Mouse (Mus musculus): ENCODE results near the gene Chid1. TPM values are rescaled to one million over a fixed set of nuclear protein-coding genes. Genes with fewer than 3 reads are reported as not detected.
A peak's percentile ranks its signal among the peaks of the same experiment; 100 is the strongest.
"Not testable (repeated sequence)": the region's sequence is repeated elsewhere in the genome, so short reads cannot be mapped to it uniquely, and the experiment has no call there.

Chid1 gene
- polyA plus RNA-seq, 1 experiment: 37.9 TPM

DNA sequence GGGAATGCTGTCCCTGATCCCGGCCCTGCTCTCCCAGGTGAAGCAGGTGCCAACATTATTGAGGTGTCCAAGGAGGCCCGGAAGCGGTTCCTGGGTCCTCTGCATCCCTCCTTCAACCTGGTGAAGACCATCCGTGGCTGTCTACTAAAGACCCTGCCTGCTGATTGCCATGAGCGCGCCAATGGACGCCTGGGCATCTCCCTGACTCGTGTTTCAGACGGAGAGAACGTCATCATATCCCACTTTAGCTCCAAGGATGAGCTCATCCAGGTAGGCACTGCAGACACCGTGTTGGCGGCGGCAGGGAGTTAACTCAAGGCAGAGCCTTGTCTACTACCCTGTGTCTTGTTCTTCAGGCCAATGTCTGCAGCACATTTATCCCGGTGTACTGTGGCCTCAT is 82.4 kb downstream of the Chid1 start:
- DNase-seq: peak; percentile 42 to 48
- Histone ChIP-seq H3K27me3 (ENCODE audit: control insufficient read depth, insufficient read depth, low read length) (no peaks in the 10 kb centered on the region), H3K27ac (ENCODE audit: insufficient read depth, low read length) (peak overlapping the region; percentile 91), H3K4me1 (ENCODE audit: control insufficient read depth, insufficient read depth, low read length) (peaks cover 58% of the 10 kb centered on the region), H3K4me3 (replicated peaks; ENCODE audit: insufficient read depth, low read depth, low read length) (no peak overlapping the region)
- TF ChIP-seq CTCF (IDR thresholded peaks at IDR 0.05; ENCODE audit: borderline replicate concordance, insufficient read depth, low read depth, low read length) (no peak), POLR2A (IDR thresholded peaks at IDR 0.05; ENCODE audit: borderline replicate concordance, insufficient read depth, low read length) (no peak)
- WGBS: 50% methylated on average over 14 of the region's 14 CpGs

DNA sequence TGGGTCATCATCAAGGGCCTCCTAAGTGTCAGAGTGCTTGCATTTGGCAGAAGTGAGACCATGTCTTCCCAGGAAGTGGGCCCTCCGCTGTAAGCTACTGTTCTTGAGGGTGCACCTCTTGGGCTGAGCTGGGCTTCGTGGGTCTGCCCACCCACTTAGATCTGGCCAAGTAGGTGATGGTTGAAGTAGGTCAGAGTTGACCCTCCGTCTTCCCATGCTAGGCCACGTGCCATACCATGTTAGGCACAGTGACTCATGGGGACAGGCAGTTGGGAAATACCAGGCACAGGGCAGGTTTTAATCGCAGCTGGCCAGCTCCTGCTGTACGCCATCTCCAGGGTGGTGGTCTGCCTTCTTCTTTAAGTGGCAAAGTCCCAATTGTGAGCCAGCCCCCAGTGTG is 82.9 kb downstream of the Chid1 start:
- H3K4me1 ChIP-seq (ENCODE audit: control insufficient read depth, insufficient read depth, low read length): peaks cover 55% of the 10 kb centered on the region
- TF ChIP-seq CTCF (IDR thresholded peaks at IDR 0.05; ENCODE audit: borderline replicate concordance, insufficient read depth, low read depth, low read length): no peak
- H3K4me3 ChIP-seq (replicated peaks; ENCODE audit: insufficient read depth, low read depth, low read length): peak overlapping the region; percentile 72
- WGBS: 62% methylated on average over 6 of the region's 6 CpGs
- DNase-seq: no peak
- peak overlapping the region; percentile 91 for H3K27ac ChIP-seq (ENCODE audit: insufficient read depth, low read length)
- H3K27me3 ChIP-seq (ENCODE audit: control insufficient read depth, insufficient read depth, low read length): no peaks in the 10 kb centered on the region

DNA sequence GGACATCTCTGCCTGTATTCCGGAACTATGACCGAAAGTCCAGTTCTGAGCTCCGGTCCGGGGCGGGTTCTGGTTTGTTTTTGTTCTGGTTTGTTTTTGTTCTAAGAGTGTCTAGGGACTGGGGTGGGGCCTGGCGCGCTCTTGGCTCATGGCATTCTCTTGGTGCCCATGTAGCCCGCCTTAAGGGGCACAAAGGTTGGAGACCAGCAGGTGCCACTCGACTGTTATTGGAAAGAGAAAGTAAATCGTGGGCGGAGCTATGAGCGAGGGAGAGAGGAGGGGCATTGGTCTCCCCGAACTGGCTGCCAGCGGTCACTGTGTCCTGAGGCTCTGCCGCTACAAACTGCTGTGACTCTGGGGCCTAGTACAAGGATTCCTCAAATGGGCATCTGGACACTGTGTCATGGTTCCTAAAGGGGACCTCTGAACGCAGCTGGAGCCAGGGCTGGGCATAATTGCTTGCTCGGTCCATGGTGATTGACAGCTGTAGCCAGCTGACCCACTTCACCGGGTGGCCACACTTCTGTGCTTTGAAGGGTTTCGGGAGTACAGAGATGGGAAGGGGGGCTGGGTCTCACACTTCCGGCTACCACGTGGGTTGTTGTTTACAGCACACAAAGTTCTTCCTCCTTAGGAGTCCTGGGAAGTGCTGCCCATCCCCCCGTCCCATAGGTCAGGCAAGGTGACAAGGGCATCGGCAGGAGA is 83.9 kb downstream of the Chid1 start:
- 1% methylated on average over 23 of the region's 23 CpGs for WGBS
- no peak for TF ChIP-seq CTCF (IDR thresholded peaks at IDR 0.05; ENCODE audit: borderline replicate concordance, insufficient read depth, low read depth, low read length)
- peak; percentile 35; the same call in 1 of the 2 replicates for TF ChIP-seq POLR2A (IDR thresholded peaks at IDR 0.05; ENCODE audit: borderline replicate concordance, insufficient read depth, low read length)
- peak; percentile 77 to 78 for DNase-seq

DNA sequence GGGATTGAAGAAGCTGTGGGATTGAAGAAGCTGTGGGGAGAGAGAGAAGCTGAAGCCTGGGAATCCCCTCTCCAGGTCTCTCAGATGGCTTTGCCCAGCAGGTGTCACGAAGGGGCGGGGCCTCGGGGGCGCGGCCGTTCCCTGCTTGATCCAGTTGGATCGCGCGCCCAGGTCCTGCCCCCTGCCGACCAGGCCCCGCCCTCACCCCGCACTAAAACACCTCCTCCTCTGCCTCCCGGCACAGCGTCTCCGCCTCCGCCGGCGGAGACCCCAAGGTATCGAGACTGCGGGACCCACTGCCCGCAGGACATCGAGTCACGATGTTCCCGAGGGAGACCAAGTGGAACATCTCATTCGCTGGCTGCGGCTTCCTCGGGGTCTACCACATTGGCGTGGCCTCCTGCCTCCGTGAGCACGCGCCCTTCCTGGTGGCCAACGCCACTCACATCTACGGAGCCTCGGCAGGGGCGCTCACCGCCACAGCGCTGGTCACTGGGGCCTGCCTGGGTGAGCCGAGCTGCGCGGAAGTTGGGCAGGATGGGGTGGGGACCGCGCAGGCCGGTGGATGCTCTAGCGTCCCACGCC is 84.6 kb downstream of the Chid1 start, which contains the start of gene Pnpla2:
Gene Pnpla2 (plus strand): TSS at position 232 of the 585 bp plus-strand sequence.
- TF ChIP-seq POLR2A (IDR thresholded peaks at IDR 0.05; ENCODE audit: borderline replicate concordance, insufficient read depth, low read length): peak; percentile 75
- TF ChIP-seq CTCF (IDR thresholded peaks at IDR 0.05; ENCODE audit: borderline replicate concordance, insufficient read depth, low read depth, low read length): no peak
- DNase-seq: peak; percentile 89 to 90
- no peaks in the 10 kb centered on the region for H3K27me3 ChIP-seq (ENCODE audit: control insufficient read depth, insufficient read depth, low read length)
- H3K27ac ChIP-seq (ENCODE audit: insufficient read depth, low read length): peak within 1 kb of the TSS; percentile 91
- under 1% methylated on average over 45 of the region's 45 CpGs for WGBS
- H3K4me3 ChIP-seq (replicated peaks; ENCODE audit: insufficient read depth, low read depth, low read length): peak within 1 kb of the TSS; percentile 72
- peaks cover 45% of the 10 kb centered on the region for H3K4me1 ChIP-seq (ENCODE audit: control insufficient read depth, insufficient read depth, low read length)

More for the DNA sequence above, 83.9 kb downstream of the Chid1 start:
- Histone ChIP-seq H3K27me3 (ENCODE audit: control insufficient read depth, insufficient read depth, low read length) (no peaks in the 10 kb centered on the region), H3K4me3 (replicated peaks; ENCODE audit: insufficient read depth, low read depth, low read length) (peak overlapping the region; percentile 72), H3K4me1 (ENCODE audit: control insufficient read depth, insufficient read depth, low read length) (peaks cover 52% of the 10 kb centered on the region), H3K27ac (ENCODE audit: insufficient read depth, low read length) (peak overlapping the region; percentile 91)

DNA sequence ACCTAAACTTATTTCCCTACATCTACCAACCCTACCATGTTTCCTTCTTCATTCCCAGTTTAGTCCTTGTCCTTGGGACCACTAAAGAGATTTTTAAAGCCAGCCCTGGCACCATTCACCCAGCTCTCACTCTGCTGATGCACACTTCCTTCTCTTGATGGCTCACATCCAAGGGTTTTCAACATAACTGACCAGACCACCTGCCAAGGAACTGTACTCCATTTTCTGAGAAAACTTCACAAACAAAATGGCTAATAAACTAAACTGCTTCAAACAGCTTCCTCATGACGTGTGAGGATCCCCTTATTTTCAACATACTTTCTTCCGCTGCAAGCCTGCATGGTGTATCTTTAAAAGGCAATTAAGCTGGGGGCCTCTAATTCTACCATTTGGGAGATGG is 86.0 kb downstream of the Chid1 start:
- TF ChIP-seq POLR2A (IDR thresholded peaks at IDR 0.05; ENCODE audit: borderline replicate concordance, insufficient read depth, low read length) (no peak), CTCF (IDR thresholded peaks at IDR 0.05; ENCODE audit: borderline replicate concordance, insufficient read depth, low read depth, low read length) (no peak)
- no peaks in the 10 kb centered on the region for H3K27me3 ChIP-seq (ENCODE audit: control insufficient read depth, insufficient read depth, low read length)
- 88% methylated on average over 2 of the region's 2 CpGs for WGBS

DNA sequence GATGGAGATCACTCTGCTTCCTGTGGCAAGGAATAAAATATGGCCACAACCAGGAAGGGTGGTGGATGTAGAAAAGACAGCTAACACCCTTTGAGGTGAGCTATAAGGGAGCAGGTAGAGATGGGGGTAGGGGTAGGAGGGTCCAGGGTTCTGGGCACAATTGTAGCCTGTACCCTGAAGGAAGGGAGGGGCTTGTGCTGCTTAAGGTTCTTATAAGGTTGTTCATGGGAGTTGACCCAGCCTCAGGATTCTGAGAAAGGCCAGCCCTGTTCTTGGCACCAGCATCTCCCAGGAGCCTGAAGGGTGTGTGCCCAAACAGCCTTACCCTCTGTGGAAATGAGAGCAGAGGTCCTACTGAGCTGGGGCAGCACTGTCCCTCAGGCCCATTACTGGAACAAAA is 87.7 kb downstream of the Chid1 start:
- TF ChIP-seq CTCF (IDR thresholded peaks at IDR 0.05; ENCODE audit: borderline replicate concordance, insufficient read depth, low read depth, low read length) (no peak), POLR2A (IDR thresholded peaks at IDR 0.05; ENCODE audit: borderline replicate concordance, insufficient read depth, low read length) (no peak)
- Histone ChIP-seq H3K4me3 (replicated peaks; ENCODE audit: insufficient read depth, low read depth, low read length) (no peak overlapping the region), H3K27ac (ENCODE audit: insufficient read depth, low read length) (no peak overlapping the region), H3K27me3 (ENCODE audit: control insufficient read depth, insufficient read depth, low read length) (no peaks in the 10 kb centered on the region), H3K4me1 (ENCODE audit: control insufficient read depth, insufficient read depth, low read length) (peaks cover 17% of the 10 kb centered on the region)
- no peak for DNase-seq

More for the DNA sequence above, 86.0 kb downstream of the Chid1 start:
- no peak for DNase-seq
- Histone ChIP-seq H3K27ac (ENCODE audit: insufficient read depth, low read length) (no peak overlapping the region), H3K4me1 (ENCODE audit: control insufficient read depth, insufficient read depth, low read length) (peaks cover 31% of the 10 kb centered on the region), H3K4me3 (replicated peaks; ENCODE audit: insufficient read depth, low read depth, low read length) (no peak overlapping the region)

DNA sequence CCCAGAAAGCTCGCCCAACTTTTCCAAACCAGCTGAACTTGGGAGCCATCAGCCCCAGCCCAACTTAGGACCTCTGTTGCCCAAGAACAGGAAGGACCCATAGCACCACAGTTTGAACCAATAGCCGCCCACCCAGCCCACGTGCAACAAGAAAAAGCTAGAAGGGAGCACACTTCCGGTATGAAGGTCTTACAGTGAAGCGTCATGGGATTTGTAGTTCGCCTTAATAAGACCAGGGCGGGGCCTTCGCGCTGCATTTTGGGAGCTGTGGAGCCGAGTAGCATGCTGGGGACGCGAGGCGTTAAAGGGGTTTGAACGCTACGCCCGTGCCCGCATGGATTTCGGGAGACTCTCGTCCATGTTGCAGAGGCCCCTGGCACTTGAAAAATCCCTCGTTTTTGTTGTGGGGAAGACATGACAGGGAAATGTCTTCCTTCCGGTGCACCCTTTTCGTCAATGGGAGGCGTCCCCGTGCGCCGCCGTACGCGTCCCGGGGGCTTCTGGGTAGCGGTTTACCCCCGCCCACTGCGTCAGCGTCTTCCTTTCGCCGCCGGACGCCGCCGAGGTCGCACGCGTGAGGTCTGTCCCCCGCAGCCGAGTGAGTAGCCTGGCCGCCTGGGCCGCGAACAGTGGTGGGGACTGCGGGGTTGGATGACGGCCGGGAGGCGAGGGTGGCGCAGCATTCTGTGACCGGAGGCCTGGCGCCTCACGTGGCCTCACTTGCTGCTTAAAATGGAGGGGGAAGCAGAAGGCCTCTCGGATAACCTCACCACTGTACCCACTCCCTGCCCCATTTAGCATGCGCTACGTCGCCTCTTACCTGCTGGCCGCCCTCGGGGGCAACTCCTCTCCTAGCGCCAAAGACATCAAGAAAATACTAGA is 92.3 kb downstream of the Chid1 start, which contains the start of gene Rplp2:
Gene Rplp2 (plus strand): TSS at position 261 of the 882 bp plus-strand sequence.
- peak; percentile 94 to 97 for DNase-seq
- H3K27ac ChIP-seq (ENCODE audit: insufficient read depth, low read length): peak within 1 kb of the TSS; percentile 92
- peaks cover 3% of the 10 kb centered on the region for H3K4me1 ChIP-seq (ENCODE audit: control insufficient read depth, insufficient read depth, low read length)
- H3K27me3 ChIP-seq (ENCODE audit: control insufficient read depth, insufficient read depth, low read length): no peaks in the 10 kb centered on the region
- under 1% methylated on average over 63 of the region's 63 CpGs for WGBS
- peak within 1 kb of the TSS; percentile 91 for H3K4me3 ChIP-seq (replicated peaks; ENCODE audit: insufficient read depth, low read depth, low read length)
- TF ChIP-seq POLR2A (IDR thresholded peaks at IDR 0.05; ENCODE audit: borderline replicate concordance, insufficient read depth, low read length) (peak; percentile 96), CTCF (IDR thresholded peaks at IDR 0.05; ENCODE audit: borderline replicate concordance, insufficient read depth, low read depth, low read length) (no peak)

DNA sequence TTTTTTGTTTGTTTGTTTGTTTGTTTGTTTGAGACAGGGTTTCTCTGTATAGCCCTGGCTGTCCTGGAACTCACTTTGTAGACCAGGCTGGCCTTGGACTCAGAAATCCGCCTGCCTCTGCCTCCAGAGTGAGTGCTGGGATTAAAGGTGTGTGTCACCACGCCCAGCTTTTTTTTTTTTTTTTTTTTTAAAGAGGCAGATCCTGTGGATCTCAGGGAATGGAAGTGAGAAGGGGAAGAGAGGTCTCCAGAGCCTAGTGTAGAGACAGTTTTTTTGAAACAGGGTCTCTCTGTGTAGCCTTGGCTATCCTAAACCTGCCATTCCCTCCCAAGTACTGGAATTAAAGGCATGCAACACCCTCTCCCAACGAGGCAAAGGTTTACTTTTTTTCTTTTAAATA is 93.3 kb downstream of the Chid1 start:
- not testable (repeated sequence) for H3K4me1 ChIP-seq (ENCODE audit: control insufficient read depth, insufficient read depth, low read length); H3K27me3 ChIP-seq (ENCODE audit: control insufficient read depth, insufficient read depth, low read length); H3K27ac ChIP-seq (ENCODE audit: insufficient read depth, low read length); DNase-seq; H3K4me3 ChIP-seq (replicated peaks; ENCODE audit: insufficient read depth, low read depth, low read length)
- WGBS: 83% methylated on average over 3 of the region's 3 CpGs

All from cerebellum, adult 2 months (tissue).